9 mouse cellular contexts compared by ENCODE assay signal in the genomic region with DNA sequence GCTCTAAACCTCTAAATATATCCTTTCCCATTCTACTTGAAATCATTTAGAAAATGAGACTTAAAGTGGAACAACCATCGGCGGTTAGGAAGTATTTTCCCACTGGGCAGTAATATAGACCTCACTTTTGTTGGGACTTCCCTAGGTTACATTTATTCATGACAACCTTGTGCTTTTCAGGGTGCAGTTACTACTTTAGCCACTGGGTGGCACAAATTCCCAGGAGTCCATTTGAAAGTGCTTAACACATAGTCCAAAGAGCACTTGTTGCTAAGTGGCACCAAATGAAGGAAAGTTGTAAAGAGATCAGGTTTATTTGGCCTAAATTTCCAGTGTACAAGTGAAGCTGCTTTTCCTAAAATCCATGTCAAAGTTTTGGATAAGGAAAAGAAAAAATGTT. TPM values are rescaled to one million over a fixed set of nuclear protein-coding genes. Genes with fewer than 3 reads are reported as not detected.
DNase-seq lines count a peak whose midpoint lies in the region; ATAC-seq lines count a peak whose summit lies in the region.
"Had no signal": no experiment of that assay in that cellular context is flagged by ENCODE, and none has a peak within 500 bp of the region (broad histone marks: within the 10 kb centered on the region; RNA-seq: fewer than 3 reads in every experiment).

No protein-coding gene starts in this region.

- no peak overlapping the region for H3K27ac ChIP-seq in forebrain, embryonic 14.5 days (ENCODE audit: low read depth, low read length)
- H3K27ac ChIP-seq in forebrain, embryonic 12.5 days, result no peak overlapping the region
- no peak overlapping the region for H3K27ac ChIP-seq in limb, embryonic 11.5 days (replicated peaks; ENCODE audit: low read depth, low read length)

- DNase-seq in forebrain, embryonic 14.5 days (ENCODE audit: low spot score), result peak; percentile 64
- peak; percentile 26 for DNase-seq in ovary, postnatal 36 days (ENCODE audit: low spot score)
- no peak for DNase-seq in ovary, adult 18-20 months (ENCODE audit: low spot score)
- DNase-seq in c-Kit-positive CD71-positive TER-119-negative erythroid progenitor cells, embryonic 14.5 days (ENCODE audit: low read depth), result peak; percentile 75
- DNase-seq in heart, postnatal 14 days, result peak; percentile 30 to 61
- peak; percentile 69 for DNase-seq in limb, embryonic 11.5 days (ENCODE audit: low spot score)
- peak; percentile 59 for DNase-seq in right cerebral cortex, postnatal 4 days

- no peak overlapping the region for H3K4me2 ChIP-seq in forebrain, embryonic 14.5 days (ENCODE audit: low read length)
- H3K4me2 ChIP-seq in forebrain, embryonic 12.5 days, result no peak overlapping the region
- H3K4me2 ChIP-seq in limb, embryonic 11.5 days (ENCODE audit: low read depth, severe bottlenecking), result no peak overlapping the region

- H3K9me3 ChIP-seq in forebrain, embryonic 14.5 days (replicated peaks; ENCODE audit: control insufficient read depth, low read length), result no peaks in the 10 kb centered on the region
- H3K9me3 ChIP-seq in forebrain, embryonic 12.5 days, result no peaks in the 10 kb centered on the region
- no peaks in the 10 kb centered on the region for H3K9me3 ChIP-seq in limb, embryonic 11.5 days (ENCODE audit: control insufficient read depth, low read length)

- 58% methylated on average over 2 of the region's 2 CpGs for WGBS in forebrain, embryonic 14.5 days
- WGBS in forebrain, embryonic 12.5 days, result 66% methylated on average over 2 of the region's 2 CpGs
- 53% methylated on average over 2 of the region's 2 CpGs for WGBS in limb, embryonic 11.5 days

- no peak for ATAC-seq in forebrain, embryonic 14.5 days
- no peak for ATAC-seq in forebrain, embryonic 12.5 days (ENCODE audit: low FRiP score)
- no peak for ATAC-seq in limb, embryonic 11.5 days (ENCODE audit: insufficient number of reproducible peaks, low FRiP score, low TSS enrichment, low read depth)

- H3K4me1 ChIP-seq in forebrain, embryonic 14.5 days (ENCODE audit: control insufficient read depth, insufficient read depth, low read length), result no peaks in the 10 kb centered on the region
- no peaks in the 10 kb centered on the region for H3K4me1 ChIP-seq in forebrain, embryonic 12.5 days
- H3K4me1 ChIP-seq in limb, embryonic 11.5 days (ENCODE audit: control insufficient read depth, insufficient read depth, low read length), result no peaks in the 10 kb centered on the region

- H3K4me3 ChIP-seq in forebrain, embryonic 14.5 days (ENCODE audit: low read depth, low read length), result no peak overlapping the region
- no peak overlapping the region for H3K4me3 ChIP-seq in forebrain, embryonic 12.5 days (replicated peaks)
- H3K4me3 ChIP-seq in limb, embryonic 11.5 days (ENCODE audit: low read depth, low read length), result no peak overlapping the region

- no peak overlapping the region for H3K9ac ChIP-seq in forebrain, embryonic 14.5 days (ENCODE audit: low read length)
- H3K9ac ChIP-seq in forebrain, embryonic 12.5 days, result no peak overlapping the region
- H3K9ac ChIP-seq in limb, embryonic 11.5 days (ENCODE audit: low read length), result no peak overlapping the region

- intact Hi-C loops in heart, postnatal 14 days (cut with DNase I), result loop anchor here (10.0 kb wide), 1 partner anchor 103 kb away; no protein-coding TSS in a partner anchor

- no peaks in the 10 kb centered on the region for H3K36me3 ChIP-seq in forebrain, embryonic 14.5 days (ENCODE audit: control insufficient read depth, insufficient read depth, low read length)
- no peaks in the 10 kb centered on the region for H3K36me3 ChIP-seq in forebrain, embryonic 12.5 days (replicated peaks)
- H3K36me3 ChIP-seq in limb, embryonic 11.5 days (ENCODE audit: control insufficient read depth, insufficient read depth, low read length), result no peaks in the 10 kb centered on the region

- no peaks in the 10 kb centered on the region for H3K27me3 ChIP-seq in forebrain, embryonic 14.5 days (replicated peaks; ENCODE audit: control insufficient read depth, insufficient read depth, low read length)
- H3K27me3 ChIP-seq in forebrain, embryonic 12.5 days, result no peaks in the 10 kb centered on the region
- H3K27me3 ChIP-seq in limb, embryonic 11.5 days (ENCODE audit: control insufficient read depth, insufficient read depth, low read length), result no peaks in the 10 kb centered on the region

RNA-seq across cellular contexts. Expression of gene Acaca, which starts 12.3 kb away (rescaled TPM):
- 24.3 and 32.1 TPM in 2 replicates for polyA plus RNA-seq in forebrain, embryonic 14.5 days (2014; fragmentation: Nextera tagmentation; extraction: Ambion mirVana)
- polyA plus RNA-seq in forebrain, embryonic 12.5 days (2016; fragmentation: Nextera tagmentation; extraction: Ambion mirVana), result 35.6 and 38.6 TPM in 2 replicates
- total RNA-seq in heart, postnatal 14 days (2021), result 10 to 100 TPM; 11.4 to 12.5 TPM
- polyA plus RNA-seq in limb, embryonic 11.5 days (2014; fragmentation: Nextera tagmentation; extraction: Ambion mirVana), result 21.8 and 24.0 TPM in 2 replicates

RNA-seq across cellular contexts. Expression of gene Tada2a, which starts 12.4 kb away (rescaled TPM):
- polyA plus RNA-seq in forebrain, embryonic 14.5 days (2014; fragmentation: Nextera tagmentation; extraction: Ambion mirVana), result 34.1 and 35.1 TPM in 2 replicates
- 36.9 and 37.4 TPM in 2 replicates for polyA plus RNA-seq in forebrain, embryonic 12.5 days (2016; fragmentation: Nextera tagmentation; extraction: Ambion mirVana)
- 1 to 10 TPM; 6.2 to 6.3 TPM for total RNA-seq in heart, postnatal 14 days (2021)
- 42.3 and 46.5 TPM in 2 replicates for polyA plus RNA-seq in limb, embryonic 11.5 days (2014; fragmentation: Nextera tagmentation; extraction: Ambion mirVana)

RNA-seq across cellular contexts. Expression of gene Gm11437, which starts 25.5 kb away (rescaled TPM):
- polyA plus RNA-seq in forebrain, embryonic 14.5 days (2014; fragmentation: Nextera tagmentation; extraction: Ambion mirVana), result not detected in 2 replicates
- polyA plus RNA-seq in forebrain, embryonic 12.5 days (2016; fragmentation: Nextera tagmentation; extraction: Ambion mirVana), result not detected in 2 replicates
- total RNA-seq in heart, postnatal 14 days (2021), result not detected
- polyA plus RNA-seq in limb, embryonic 11.5 days (2014; fragmentation: Nextera tagmentation; extraction: Ambion mirVana), result not detected in 2 replicates
- total RNA-seq: hematopoietic stem cell, adult 5-6 weeks had no signal
